8 mouse cellular contexts compared by ENCODE assay signal in genomic region chr11:90665161-90665560, GRCm38 (mm10). TPM values are rescaled to one million over a fixed set of nuclear protein-coding genes. Genes with fewer than 3 reads are reported as not detected.
DNase-seq lines count a peak whose midpoint lies in the region; ATAC-seq and TF ChIP-seq lines count a peak whose summit lies in the region.

No protein-coding gene starts in this region.

- ATAC-seq in intestine, embryonic 15.5 days = peak; percentile 35
- ATAC-seq in lung, embryonic 16.5 days (ENCODE audit: low read depth) = peak; percentile 94
- no peak for ATAC-seq in granulocyte monocyte progenitor cell, adult 5-6 weeks (replicated peaks; ENCODE audit: poor library complexity, severe bottlenecking)

- H3K4me2 ChIP-seq in intestine, embryonic 15.5 days (replicated peaks) = peak overlapping the region; percentile 22
- H3K4me2 ChIP-seq in lung, embryonic 16.5 days (ENCODE audit: low read depth, low read length) = peak overlapping the region; percentile 29

- H3K9me3 ChIP-seq in forebrain, embryonic 10.5 days = no peaks in the 10 kb centered on the region
- H3K9me3 ChIP-seq in intestine, embryonic 15.5 days = no peaks in the 10 kb centered on the region
- H3K9me3 ChIP-seq in lung, embryonic 16.5 days (ENCODE audit: control insufficient read depth, low read length) = no peaks in the 10 kb centered on the region

- no peak overlapping the region for H3K9ac ChIP-seq in intestine, embryonic 15.5 days
- H3K9ac ChIP-seq in lung, embryonic 16.5 days (ENCODE audit: low read length) = 0 out of 2 replicates have a peak overlapping the region, but pooled peaks have one; percentile 23

- TF ChIP-seq CTCF in left cerebral cortex, adult 2 months (IDR thresholded peaks at IDR 0.05) = no peak
- no peak for TF ChIP-seq CTCF in small intestine, adult 2 months (IDR thresholded peaks at IDR 0.05; ENCODE audit: extremely low read depth, insufficient read length, insufficient replicate concordance, low read depth, low read length)

- WGBS in forebrain, embryonic 10.5 days = 8% methylated on average over 6 of the region's 6 CpGs
- WGBS in intestine, embryonic 15.5 days = 7% methylated on average over 6 of the region's 6 CpGs
- 14% methylated on average over 6 of the region's 6 CpGs for WGBS in lung, embryonic 16.5 days
- WGBS in small intestine, adult 2 months = 55% methylated on average over 6 of the region's 6 CpGs

- H3K27ac ChIP-seq in left cerebral cortex, adult 2 months = peak overlapping the region; percentile 66
- H3K27ac ChIP-seq in forebrain, embryonic 10.5 days = peak overlapping the region; percentile 79
- peak overlapping the region; percentile 84 for H3K27ac ChIP-seq in intestine, embryonic 15.5 days
- H3K27ac ChIP-seq in lung, embryonic 16.5 days (ENCODE audit: low read length) = peak overlapping the region; percentile 91
- H3K27ac ChIP-seq in small intestine, adult 2 months (ENCODE audit: insufficient read depth, low read depth, low read length) = 0 out of 2 replicates have a peak overlapping the region, but pooled peaks have one; percentile 39

- no peak overlapping the region for H3K4me3 ChIP-seq in left cerebral cortex, adult 2 months
- H3K4me3 ChIP-seq in forebrain, embryonic 10.5 days = no peak overlapping the region
- H3K4me3 ChIP-seq in intestine, embryonic 15.5 days (replicated peaks) = no peak overlapping the region
- no peak overlapping the region for H3K4me3 ChIP-seq in lung, embryonic 16.5 days (ENCODE audit: low read length)
- no peak overlapping the region for H3K4me3 ChIP-seq in small intestine, adult 2 months (ENCODE audit: low read depth, low read length)

- intact Hi-C loops in left cerebral cortex, adult 2 months (cut with DNase I) = no loop called here

- peaks cover 34% of the 10 kb centered on the region for H3K36me3 ChIP-seq in forebrain, embryonic 10.5 days (replicated peaks)
- H3K36me3 ChIP-seq in intestine, embryonic 15.5 days = no peaks in the 10 kb centered on the region
- peaks cover 4% of the 10 kb centered on the region for H3K36me3 ChIP-seq in lung, embryonic 16.5 days (ENCODE audit: control insufficient read depth, insufficient read depth, low read length)
- H3K36me3 ChIP-seq in small intestine, adult 2 months (ENCODE audit: control insufficient read depth, insufficient read depth, low read length) = peaks cover 18% of the 10 kb centered on the region

- DNase-seq in left cerebral cortex, adult 2 months (ENCODE audit: extremely low spot score in 1 of 2, low spot score in 2 of 2) = no peak
- no peak for DNase-seq in left cerebral cortex, adult 11 months (ENCODE audit: low spot score)
- DNase-seq in forebrain, embryonic 10.5 days (ENCODE audit: extremely low spot score, low spot score) = peak; percentile 19
- DNase-seq in spleen, adult 12 weeks (ENCODE audit: low spot score) = no peak

- no peaks in the 10 kb centered on the region for H3K27me3 ChIP-seq in forebrain, embryonic 10.5 days (ENCODE audit: poor library complexity, severe bottlenecking)
- H3K27me3 ChIP-seq in intestine, embryonic 15.5 days (replicated peaks) = no peaks in the 10 kb centered on the region
- no peaks in the 10 kb centered on the region for H3K27me3 ChIP-seq in lung, embryonic 16.5 days (ENCODE audit: control insufficient read depth, insufficient read depth, low read depth, low read length)
- no peaks in the 10 kb centered on the region for H3K27me3 ChIP-seq in small intestine, adult 2 months (ENCODE audit: control insufficient read depth, insufficient read depth, low read length)

- H3K4me1 ChIP-seq in forebrain, embryonic 10.5 days = peaks cover 39% of the 10 kb centered on the region
- H3K4me1 ChIP-seq in intestine, embryonic 15.5 days (replicated peaks) = peaks cover 34% of the 10 kb centered on the region
- peaks cover 31% of the 10 kb centered on the region for H3K4me1 ChIP-seq in lung, embryonic 16.5 days (replicated peaks; ENCODE audit: control insufficient read depth, insufficient read depth, low read length)
- peaks cover 29% of the 10 kb centered on the region; the same call in 1 of the 2 replicates for H3K4me1 ChIP-seq in small intestine, adult 2 months (ENCODE audit: control insufficient read depth, insufficient read depth, insufficient read length, low read length)

- TF ChIP-seq POLR2A in small intestine, adult 2 months (IDR thresholded peaks at IDR 0.05; ENCODE audit: low read depth, low read length) = no peak

RNA-seq across cellular contexts. Expression of gene Tom1l1, which starts 23.0 kb away (rescaled TPM):
- total RNA-seq in left cerebral cortex, adult 2 months (2021) = 10 to 100 TPM; 28.4 to 30.0 TPM
- polyA plus RNA-seq in forebrain, embryonic 10.5 days (2016; fragmentation: Nextera tagmentation; extraction: Ambion mirVana) = 19.6 and 23.2 TPM in 2 replicates
- 57.3 and 59.6 TPM in 2 replicates for polyA plus RNA-seq in intestine, embryonic 15.5 days (2015; fragmentation: Nextera tagmentation; extraction: Ambion mirVana)
- polyA plus RNA-seq in lung, embryonic 16.5 days (2015; fragmentation: Nextera tagmentation; extraction: Ambion mirVana) = 40.3 and 41.7 TPM in 2 replicates
- 5.4 and 9.7 TPM in 2 replicates for polyA plus RNA-seq in small intestine, adult 2 months (2012; rRNA removed)
- 2.4 and 4.2 TPM in 2 replicates for total RNA-seq in granulocyte monocyte progenitor cell, adult 5-6 weeks (2014; fragmentation: Nextera tagmentation)
- total RNA-seq in granulocyte monocyte progenitor cell, adult 5-6 weeks (2017) = 7.2 and 16.2 TPM in 2 replicates

RNA-seq across cellular contexts. Expression of gene Cox11, which starts 27.2 kb away (rescaled TPM):
- 10 to 100 TPM; 26.7 to 32.5 TPM for total RNA-seq in left cerebral cortex, adult 2 months (2021)
- polyA plus RNA-seq in forebrain, embryonic 10.5 days (2016; fragmentation: Nextera tagmentation; extraction: Ambion mirVana) = 30.2 and 32.2 TPM in 2 replicates
- 34.0 and 35.9 TPM in 2 replicates for polyA plus RNA-seq in intestine, embryonic 15.5 days (2015; fragmentation: Nextera tagmentation; extraction: Ambion mirVana)
- 27.2 and 29.3 TPM in 2 replicates for polyA plus RNA-seq in lung, embryonic 16.5 days (2015; fragmentation: Nextera tagmentation; extraction: Ambion mirVana)
- 20.4 and 30.2 TPM in 2 replicates for polyA plus RNA-seq in small intestine, adult 2 months (2012; rRNA removed)
- 8.4 and 19.9 TPM in 2 replicates for total RNA-seq in granulocyte monocyte progenitor cell, adult 5-6 weeks (2014; fragmentation: Nextera tagmentation)
- total RNA-seq in granulocyte monocyte progenitor cell, adult 5-6 weeks (2017) = 12.2 and 20.3 TPM in 2 replicates

RNA-seq across cellular contexts. Expression of gene Stxbp4, which starts 27.3 kb away (rescaled TPM):
- 10 to 100 TPM; 12.3 to 13.0 TPM for total RNA-seq in left cerebral cortex, adult 2 months (2021)
- 36.5 and 37.6 TPM in 2 replicates for polyA plus RNA-seq in forebrain, embryonic 10.5 days (2016; fragmentation: Nextera tagmentation; extraction: Ambion mirVana)
- polyA plus RNA-seq in intestine, embryonic 15.5 days (2015; fragmentation: Nextera tagmentation; extraction: Ambion mirVana) = 13.5 and 15.3 TPM in 2 replicates
- 20.5 and 22.4 TPM in 2 replicates for polyA plus RNA-seq in lung, embryonic 16.5 days (2015; fragmentation: Nextera tagmentation; extraction: Ambion mirVana)
- 0.27 and 0.44 TPM in 2 replicates for polyA plus RNA-seq in small intestine, adult 2 months (2012; rRNA removed)
- total RNA-seq in granulocyte monocyte progenitor cell, adult 5-6 weeks (2014; fragmentation: Nextera tagmentation) = 5.6 and 6.4 TPM in 2 replicates
- 3.7 and 5.4 TPM in 2 replicates for total RNA-seq in granulocyte monocyte progenitor cell, adult 5-6 weeks (2017)

Comparison
In these comparisons a context has a peak if more than half of its experiments do, and no peak if none do; other contexts are left out.
1. H3K27ac ChIP-seq: peak in every context shown above with its lines; median percentile 91 in lung, embryonic 16.5 days; 84 in intestine, embryonic 15.5 days; 79 in forebrain, embryonic 10.5 days; 66 in left cerebral cortex, adult 2 months; 39 in small intestine, adult 2 months.
2. RNA of gene Stxbp4, which starts 27.3 kb away (polyA plus RNA-seq): 36.5 to 37.6 TPM in forebrain, embryonic 10.5 days, 20.5 to 22.4 TPM in lung, embryonic 16.5 days and 13.5 to 15.3 TPM in intestine, embryonic 15.5 days; 0.27 to 0.44 TPM in small intestine, adult 2 months; every median in the first group is over 10 times any median in the second.